Mouse (Mus musculus) thymus, adult 2 months (tissue): ENCODE results near the gene Klhdc7b.

Source experiments
- CTCF ChIP-seq: fragments of 200-500 bp; IDR thresholded peaks from 2 replicates; pipeline ENCODE4 v1.5.1; 2012; ENCODE audit warnings: mild to moderate bottlenecking, control low read depth, low read length, moderate library complexity, borderline replicate concordance; ENCODE audit not compliant: control insufficient read depth, poor library complexity, insufficient read depth; ENCODE audit errors: extremely low read depth
- POLR2A ChIP-seq: fragments of 200-500 bp; IDR thresholded peaks from 2 replicates; pipeline ENCODE4 v1.6.1; 2012; ENCODE audit warnings: mild to moderate bottlenecking, low read length, control low read depth, moderate library complexity; ENCODE audit not compliant: control insufficient read depth, poor library complexity, insufficient read depth; ENCODE audit errors: extremely low read depth

GRCm38 (mm10) chr15:89428821-89429351, 44.2 kb downstream of the Klhdc7b start:
- TF ChIP-seq CTCF (no peak), POLR2A (no peak)
